In genomic region chr4:109929058-109929457, GRCm38 (mm10) we compare ENCODE assay signal across 20 mouse cellular contexts. TPM values are rescaled to one million over a fixed set of nuclear protein-coding genes. Genes with fewer than 3 reads are reported as not detected.
"Had no signal": no experiment of that assay in that cellular context is flagged by ENCODE, and none has a peak within 500 bp of the region (broad histone marks: within the 10 kb centered on the region; RNA-seq: fewer than 3 reads in every experiment).

No protein-coding gene starts in this region.

- H3K27me3 ChIP-seq: midbrain, embryonic 12.5 days; neural tube, embryonic 13.5 days; neural tube, embryonic 15.5 days had no signal

- H3K4me3 ChIP-seq: midbrain, embryonic 10.5 days; midbrain, embryonic 12.5 days; myocyte; neural tube, embryonic 13.5 days; neural tube, embryonic 15.5 days had no signal

- H3K36me3 ChIP-seq: midbrain, embryonic 10.5 days; midbrain, embryonic 12.5 days had no signal

- H3K9me3 ChIP-seq: midbrain, embryonic 10.5 days; midbrain, embryonic 12.5 days; neural tube, embryonic 13.5 days; neural tube, embryonic 15.5 days had no signal

- ATAC-seq: midbrain, embryonic 16.5 days had no signal

- DNase-seq: lung, adult 18-20 months; lung, embryonic 14.5 days; lung, postnatal 10 days; lung, postnatal 4 days; midbrain, embryonic 14.5 days; retina, postnatal 1 day; right cerebral cortex, adult 18-20 months; right cerebral cortex, postnatal 25 days; right cerebral cortex, postnatal 4 days; spleen, adult 18-20 months; thymus, adult 18-20 months; thymus, postnatal 14 days; thymus, postnatal 36 days had no signal

- H3K27ac ChIP-seq: midbrain, embryonic 10.5 days; midbrain, embryonic 12.5 days; neural tube, embryonic 13.5 days; neural tube, embryonic 15.5 days had no signal

- H3K4me2 ChIP-seq: lung, embryonic 14.5 days; midbrain, embryonic 12.5 days; neural tube, embryonic 13.5 days; neural tube, embryonic 15.5 days had no signal

- H3K4me1 ChIP-seq: midbrain, embryonic 10.5 days; midbrain, embryonic 12.5 days; neural tube, embryonic 13.5 days; neural tube, embryonic 15.5 days had no signal

- H3K9ac ChIP-seq: lung, embryonic 14.5 days; midbrain, embryonic 12.5 days; neural tube, embryonic 13.5 days; neural tube, embryonic 15.5 days had no signal

RNA-seq across cellular contexts. Expression of gene Dmrta2, which starts 48.8 kb away (rescaled TPM):
- polyA plus RNA-seq: neural tube, embryonic 15.5 days; thymus, postnatal 0 days had no signal
